Mouse (Mus musculus): ENCODE measurements around the gene Tmem243. TPM values are rescaled to one million over a fixed set of nuclear protein-coding genes. Genes with fewer than 3 reads are reported as not detected.

The Tmem243 gene
- polyA plus RNA-seq, 1 experiment: 12.8 TPM

- Histone ChIP-seq H3K4me3 (ENCODE audit: control insufficient read depth, insufficient read depth, low read length) (no peak overlapping the region), H3K4me1 (replicated peaks; ENCODE audit: control insufficient read depth, insufficient read depth, low read length) (no peaks in the 10 kb centered on the region), H3K27ac (ENCODE audit: control insufficient read depth, insufficient read depth, low read length) (no peak overlapping the region), H3K36me3 (ENCODE audit: control insufficient read depth, insufficient read depth, low read length) (peaks cover 22% of the 10 kb centered on the region), H3K27me3 (ENCODE audit: control insufficient read depth, insufficient read depth, low read length) (no peaks in the 10 kb centered on the region)
- TF ChIP-seq CTCF (IDR thresholded peaks at IDR 0.05; ENCODE audit: borderline replicate concordance, control insufficient read depth, extremely low read depth, insufficient read depth, low read length, poor library complexity): no peak
- TF ChIP-seq POLR2A (IDR thresholded peaks at IDR 0.05; ENCODE audit: control insufficient read depth, extremely low read depth, insufficient read depth, low read length, poor library complexity): no peak
- no peak for DNase-seq
- 92% methylated on average over 6 of the region's 6 CpGs for WGBS
Observed at GRCm38 (mm10) chr5:9114162-9114561, 13.7 kb downstream of the Tmem243 start.

- no peak for DNase-seq
- WGBS: 98% methylated on average over 2 of the region's 2 CpGs
- TF ChIP-seq CTCF (IDR thresholded peaks at IDR 0.05; ENCODE audit: borderline replicate concordance, control insufficient read depth, extremely low read depth, insufficient read depth, low read length, poor library complexity): no peak
- TF ChIP-seq POLR2A (IDR thresholded peaks at IDR 0.05; ENCODE audit: control insufficient read depth, extremely low read depth, insufficient read depth, low read length, poor library complexity): no peak
- Histone ChIP-seq H3K4me3 (ENCODE audit: control insufficient read depth, insufficient read depth, low read length) (no peak overlapping the region), H3K36me3 (ENCODE audit: control insufficient read depth, insufficient read depth, low read length) (peaks cover 87% of the 10 kb centered on the region), H3K27ac (ENCODE audit: control insufficient read depth, insufficient read depth, low read length) (no peak overlapping the region), H3K4me1 (replicated peaks; ENCODE audit: control insufficient read depth, insufficient read depth, low read length) (no peaks in the 10 kb centered on the region), H3K27me3 (ENCODE audit: control insufficient read depth, insufficient read depth, low read length) (no peaks in the 10 kb centered on the region)
Observed at GRCm38 (mm10) chr5:9124134-9124533, 23.7 kb downstream of the Tmem243 start.

- TF ChIP-seq CTCF (IDR thresholded peaks at IDR 0.05; ENCODE audit: borderline replicate concordance, control insufficient read depth, extremely low read depth, insufficient read depth, low read length, poor library complexity): no peak
- TF ChIP-seq POLR2A (IDR thresholded peaks at IDR 0.05; ENCODE audit: control insufficient read depth, extremely low read depth, insufficient read depth, low read length, poor library complexity): no peak
- H3K4me1 ChIP-seq (replicated peaks; ENCODE audit: control insufficient read depth, insufficient read depth, low read length): no peaks in the 10 kb centered on the region
- peaks cover 74% of the 10 kb centered on the region for H3K36me3 ChIP-seq (ENCODE audit: control insufficient read depth, insufficient read depth, low read length)
- 96% methylated on average over 12 of the region's 12 CpGs for WGBS
- H3K27me3 ChIP-seq (ENCODE audit: control insufficient read depth, insufficient read depth, low read length): no peaks in the 10 kb centered on the region
- no peak overlapping the region for H3K4me3 ChIP-seq (ENCODE audit: control insufficient read depth, insufficient read depth, low read length)
- no peak overlapping the region for H3K27ac ChIP-seq (ENCODE audit: control insufficient read depth, insufficient read depth, low read length)
- no peak for DNase-seq
Observed at GRCm38 (mm10) chr5:9128566-9128965, 28.1 kb downstream of the Tmem243 start.

- TF ChIP-seq POLR2A (IDR thresholded peaks at IDR 0.05; ENCODE audit: control insufficient read depth, extremely low read depth, insufficient read depth, low read length, poor library complexity) (no peak), CTCF (IDR thresholded peaks at IDR 0.05; ENCODE audit: borderline replicate concordance, control insufficient read depth, extremely low read depth, insufficient read depth, low read length, poor library complexity) (no peak)
- H3K36me3 ChIP-seq (ENCODE audit: control insufficient read depth, insufficient read depth, low read length): peaks cover 72% of the 10 kb centered on the region
- no peaks in the 10 kb centered on the region for H3K4me1 ChIP-seq (replicated peaks; ENCODE audit: control insufficient read depth, insufficient read depth, low read length)
- H3K27me3 ChIP-seq (ENCODE audit: control insufficient read depth, insufficient read depth, low read length): no peaks in the 10 kb centered on the region
- no peak for DNase-seq
- no peak overlapping the region for H3K4me3 ChIP-seq (ENCODE audit: control insufficient read depth, insufficient read depth, low read length)
- no peak overlapping the region for H3K27ac ChIP-seq (ENCODE audit: control insufficient read depth, insufficient read depth, low read length)
- WGBS: 99% methylated on average over 7 of the region's 7 CpGs
Observed at GRCm38 (mm10) chr5:9131786-9132185, 31.3 kb downstream of the Tmem243 start.

GRCm38 (mm10) chr5:9135588-9135987, 35.1 kb downstream of the Tmem243 start:
- no peak for DNase-seq
- Histone ChIP-seq H3K27ac (ENCODE audit: control insufficient read depth, insufficient read depth, low read length) (no peak overlapping the region), H3K4me3 (ENCODE audit: control insufficient read depth, insufficient read depth, low read length) (no peak overlapping the region), H3K4me1 (replicated peaks; ENCODE audit: control insufficient read depth, insufficient read depth, low read length) (no peaks in the 10 kb centered on the region), H3K36me3 (ENCODE audit: control insufficient read depth, insufficient read depth, low read length) (peaks cover 67% of the 10 kb centered on the region), H3K27me3 (ENCODE audit: control insufficient read depth, insufficient read depth, low read length) (no peaks in the 10 kb centered on the region)
- 96% methylated on average over 3 of the region's 3 CpGs for WGBS
- TF ChIP-seq CTCF (IDR thresholded peaks at IDR 0.05; ENCODE audit: borderline replicate concordance, control insufficient read depth, extremely low read depth, insufficient read depth, low read length, poor library complexity) (no peak), POLR2A (IDR thresholded peaks at IDR 0.05; ENCODE audit: control insufficient read depth, extremely low read depth, insufficient read depth, low read length, poor library complexity) (no peak)

GRCm38 (mm10) chr5:9140724-9141123, 40.3 kb downstream of the Tmem243 start:
- Histone ChIP-seq H3K36me3 (ENCODE audit: control insufficient read depth, insufficient read depth, low read length) (peaks cover 58% of the 10 kb centered on the region), H3K27ac (ENCODE audit: control insufficient read depth, insufficient read depth, low read length) (no peak overlapping the region), H3K27me3 (ENCODE audit: control insufficient read depth, insufficient read depth, low read length) (no peaks in the 10 kb centered on the region), H3K4me1 (replicated peaks; ENCODE audit: control insufficient read depth, insufficient read depth, low read length) (no peaks in the 10 kb centered on the region), H3K4me3 (ENCODE audit: control insufficient read depth, insufficient read depth, low read length) (no peak overlapping the region)
- 97% methylated on average over 8 of the region's 8 CpGs for WGBS
- TF ChIP-seq POLR2A (IDR thresholded peaks at IDR 0.05; ENCODE audit: control insufficient read depth, extremely low read depth, insufficient read depth, low read length, poor library complexity): no peak
- no peak for TF ChIP-seq CTCF (IDR thresholded peaks at IDR 0.05; ENCODE audit: borderline replicate concordance, control insufficient read depth, extremely low read depth, insufficient read depth, low read length, poor library complexity)
- DNase-seq: no peak

GRCm38 (mm10) chr5:9142376-9142775, 41.9 kb downstream of the Tmem243 start:
- peaks cover 54% of the 10 kb centered on the region for H3K36me3 ChIP-seq (ENCODE audit: control insufficient read depth, insufficient read depth, low read length)
- no peak for TF ChIP-seq CTCF (IDR thresholded peaks at IDR 0.05; ENCODE audit: borderline replicate concordance, control insufficient read depth, extremely low read depth, insufficient read depth, low read length, poor library complexity)
- TF ChIP-seq POLR2A (IDR thresholded peaks at IDR 0.05; ENCODE audit: control insufficient read depth, extremely low read depth, insufficient read depth, low read length, poor library complexity): no peak
- H3K27me3 ChIP-seq (ENCODE audit: control insufficient read depth, insufficient read depth, low read length): no peaks in the 10 kb centered on the region
- no peak overlapping the region for H3K4me3 ChIP-seq (ENCODE audit: control insufficient read depth, insufficient read depth, low read length)
- no peak overlapping the region for H3K27ac ChIP-seq (ENCODE audit: control insufficient read depth, insufficient read depth, low read length)
- no peaks in the 10 kb centered on the region for H3K4me1 ChIP-seq (replicated peaks; ENCODE audit: control insufficient read depth, insufficient read depth, low read length)
- no peak for DNase-seq
- 89% methylated on average over 6 of the region's 6 CpGs for WGBS

All from thymus, adult 2 months (tissue).